Mouse (Mus musculus): ENCODE results near the gene Tmem165. TPM values are rescaled to one million over a fixed set of nuclear protein-coding genes. Genes with fewer than 3 reads are reported as not detected.
A peak's percentile ranks its signal among the peaks of the same experiment; 100 is the strongest.

The Tmem165 gene
- total RNA-seq (2021) = 10 to 100 TPM; 33.9 to 37.4 TPM

- DNase-seq (ENCODE audit: low spot score in 2 of 2) = peak; percentile 95 to 97
- intact Hi-C loops (cut with DNase I) = loop anchor here (2.0 kb wide), 1 partner anchor 43 kb away; the partner anchor contains the start of gene Srd5a3
Observed at GRCm38 (mm10) chr5:76183750-76184261, at the start of gene Tmem165. Gene Tmem165, plus strand, starts transcription at chr5:76183880.

- intact Hi-C loops (cut with DNase I) = no loop called here
- DNase-seq (ENCODE audit: low spot score in 2 of 2) = no peak
Observed at GRCm38 (mm10) chr5:76135644-76136043, 48.0 kb upstream of the Tmem165 start.

DNA sequence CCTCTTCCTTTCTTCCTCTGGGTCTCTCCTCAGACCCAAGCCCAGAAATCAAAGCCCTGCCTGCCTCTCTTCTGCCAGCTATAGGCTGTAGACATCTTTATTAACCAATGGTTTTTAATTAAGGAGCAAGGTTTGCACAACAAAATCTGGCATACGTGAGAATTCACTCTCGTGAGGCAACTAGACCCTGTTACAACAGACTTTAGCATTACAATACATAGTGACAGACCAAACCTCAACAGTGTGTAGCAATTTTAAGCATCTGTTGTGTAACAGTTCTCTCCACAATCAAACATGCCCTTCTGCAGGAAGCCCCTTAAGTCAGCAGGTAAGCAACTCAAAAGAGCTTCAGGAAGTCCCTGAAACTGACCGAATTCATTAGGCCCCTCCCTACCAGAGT is 47.4 kb upstream of the Tmem165 start:
- no peak for DNase-seq (ENCODE audit: low spot score in 2 of 2)
- intact Hi-C loops (cut with DNase I) = no loop called here

DNA sequence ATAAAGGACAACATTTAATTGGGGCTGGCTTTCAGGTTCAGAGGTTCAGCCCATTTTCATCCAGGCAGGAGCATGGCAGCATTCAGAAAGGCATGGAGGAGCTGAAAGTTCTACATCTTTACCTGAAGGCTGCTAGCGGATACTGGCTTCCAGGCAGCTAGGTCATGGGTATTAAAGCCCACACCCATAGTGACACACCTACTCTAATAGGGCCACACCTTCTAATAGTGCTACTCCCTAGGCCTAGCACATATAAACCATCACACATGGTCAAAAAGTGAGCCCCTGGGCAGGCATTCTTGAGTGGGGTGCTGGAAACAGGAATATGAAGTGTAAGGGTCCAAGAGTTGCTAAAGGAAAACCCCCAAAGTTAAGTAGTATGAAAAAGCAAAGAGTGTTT is 46.1 kb upstream of the Tmem165 start:
- DNase-seq (ENCODE audit: low spot score in 2 of 2) = no peak
- intact Hi-C loops (cut with DNase I) = no loop called here

GRCm38 (mm10) chr5:76138071-76138470 is 45.6 kb upstream of the Tmem165 start:
- no peak for DNase-seq (ENCODE audit: low spot score in 2 of 2)
- intact Hi-C loops (cut with DNase I) = no loop called here

GRCm38 (mm10) chr5:76138512-76138911 is 45.2 kb upstream of the Tmem165 start:
- DNase-seq (ENCODE audit: low spot score in 2 of 2) = no peak
- intact Hi-C loops (cut with DNase I) = no loop called here

DNA sequence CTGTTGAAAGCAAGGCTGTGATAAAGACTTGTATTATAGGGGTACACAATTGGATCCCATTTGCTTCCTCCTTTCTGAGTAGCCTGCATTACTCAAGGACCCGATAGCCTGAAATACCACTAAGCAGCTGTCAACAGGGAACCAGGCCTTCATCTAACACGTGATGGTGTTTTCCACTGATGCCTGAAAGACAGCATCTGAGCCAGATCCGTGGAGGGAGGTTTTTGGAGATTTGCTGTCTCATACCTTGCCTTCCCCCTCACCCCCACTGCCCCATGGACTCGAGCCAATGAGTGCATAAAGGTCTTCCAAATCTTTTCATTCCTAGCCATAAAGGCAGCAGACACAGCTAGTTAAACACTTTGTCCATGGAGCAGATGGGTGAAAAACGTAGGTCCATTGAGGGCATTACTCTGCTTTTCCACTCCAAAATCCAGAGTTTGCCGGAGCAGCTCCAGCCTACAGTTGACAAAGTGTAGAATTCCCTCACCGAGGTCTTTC is 44.5 kb upstream of the Tmem165 start:
- no peak for DNase-seq (ENCODE audit: low spot score in 2 of 2)

DNA sequence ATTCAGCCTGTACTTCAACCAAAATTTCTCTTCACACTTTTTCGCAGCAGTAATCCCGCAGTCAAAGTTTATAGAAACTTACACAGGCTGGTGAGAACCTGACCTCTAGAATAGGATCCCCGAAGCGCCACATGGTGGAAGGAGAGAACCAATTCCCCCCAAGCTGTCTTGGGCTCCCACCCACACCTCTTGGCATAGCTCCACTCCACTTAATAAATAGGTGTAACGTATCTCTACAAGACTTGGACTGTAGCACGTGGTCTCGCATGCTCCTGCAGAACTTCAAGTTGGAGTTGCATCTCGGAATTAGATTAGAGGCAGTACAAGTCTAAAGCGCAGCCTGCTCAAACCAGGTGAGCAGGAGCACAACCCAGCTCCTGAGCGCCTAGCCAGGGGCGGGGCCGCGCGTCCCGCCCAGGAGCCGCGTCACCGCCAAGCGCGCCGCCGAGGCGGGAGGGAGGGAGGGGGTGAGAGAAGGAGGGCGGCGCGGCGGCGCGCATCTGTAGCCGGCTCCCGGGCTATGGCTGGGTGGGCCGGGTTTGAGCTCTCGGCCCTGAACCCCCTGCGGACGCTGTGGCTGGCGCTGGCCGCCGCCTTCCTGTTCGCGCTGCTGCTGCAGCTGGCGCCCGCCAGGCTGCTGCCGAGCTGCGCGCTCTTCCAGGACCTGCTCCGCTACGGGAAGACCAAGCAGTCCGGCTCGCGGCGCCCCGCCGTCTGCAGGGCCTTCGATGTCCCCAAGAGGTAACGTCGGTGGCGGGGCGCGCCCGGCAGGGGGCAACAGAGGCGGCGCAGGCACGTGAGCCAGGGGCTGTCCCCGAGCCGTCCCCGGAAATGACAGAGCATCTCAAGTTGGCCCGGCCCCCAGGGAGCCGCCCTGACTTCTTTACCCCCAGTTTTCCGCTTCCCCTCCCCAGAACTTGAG is 43.6 kb upstream of the Tmem165 start, which contains the start of gene Srd5a3:
Gene Srd5a3, plus strand, starts transcription at position 464 of the 922 bp plus-strand sequence.
- peak; percentile 92 to 95 for DNase-seq (ENCODE audit: low spot score in 2 of 2)

More for the DNA sequence above, 44.5 kb upstream of the Tmem165 start:
- intact Hi-C loops (cut with DNase I) = no loop called here

DNA sequence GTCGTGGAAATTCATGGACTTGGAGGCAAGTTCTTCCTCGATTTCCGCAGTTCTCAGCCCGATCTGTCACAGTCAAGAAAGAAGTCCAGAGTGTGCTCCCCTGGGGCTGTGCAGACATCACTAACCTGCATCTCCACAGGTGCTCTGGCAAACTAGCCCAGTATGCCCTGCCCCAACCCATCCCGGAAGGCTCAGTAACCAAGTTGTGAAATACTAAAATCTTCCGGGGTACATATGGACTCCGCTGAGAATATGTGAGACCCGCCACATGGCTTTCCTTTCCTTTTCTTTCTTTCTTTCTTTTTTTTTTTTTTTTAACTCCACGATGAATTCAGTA is 43.0 kb upstream of the Tmem165 start:
- no peak for DNase-seq (ENCODE audit: low spot score in 2 of 2)
- intact Hi-C loops (cut with DNase I) = loop anchor here (2.0 to 10.0 kb wide), 4 partner anchors 42 to 404 kb away; partner anchors contain the start of genes Clock and Tmem165

More for the DNA sequence above, 43.6 kb upstream of the Tmem165 start, which contains the start of gene Srd5a3:
- intact Hi-C loops (cut with DNase I) = loop anchor here (2.0 to 10.0 kb wide), 4 partner anchors 43 to 405 kb away; partner anchors contain the start of genes Clock and Tmem165

GRCm38 (mm10) chr5:76143356-76143755 is 40.3 kb upstream of the Tmem165 start:
- intact Hi-C loops (cut with DNase I) = loop anchor here (5.0 to 10.0 kb wide), 3 partner anchors 159 to 401 kb away; partner anchors contain the start of gene Clock
- no peak for DNase-seq (ENCODE audit: low spot score in 2 of 2)

- DNase-seq (ENCODE audit: low spot score in 2 of 2) = no peak
- intact Hi-C loops (cut with DNase I) = loop anchor here (10.0 kb wide), 2 partner anchors 268 to 398 kb away; no protein-coding TSS in a partner anchor
Observed at GRCm38 (mm10) chr5:76146401-76146800, 37.3 kb upstream of the Tmem165 start.

DNA sequence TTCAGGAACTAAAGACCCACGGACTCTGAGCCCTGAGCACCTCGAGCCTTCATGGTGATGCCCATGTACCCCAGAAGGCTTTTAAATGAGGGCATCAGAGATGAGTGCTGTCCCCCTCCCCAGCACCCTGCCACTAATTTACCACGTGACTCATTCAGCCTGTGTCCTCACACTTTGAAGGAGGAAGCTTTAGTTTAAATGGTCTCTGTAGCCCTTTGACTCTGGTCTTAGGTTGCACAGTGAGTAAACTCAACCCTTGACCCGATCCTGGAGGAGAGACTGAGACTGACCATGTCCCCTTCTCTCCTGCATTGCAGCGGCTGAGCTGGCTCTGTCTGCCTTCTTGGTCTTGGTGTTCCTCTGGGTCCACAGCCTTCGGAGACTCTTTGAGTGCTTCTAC is 34.2 kb upstream of the Tmem165 start:
- no peak for DNase-seq (ENCODE audit: low spot score in 2 of 2)
- intact Hi-C loops (cut with DNase I) = loop anchor here (10.0 kb wide), 2 partner anchors 265 to 395 kb away; no protein-coding TSS in a partner anchor

DNA sequence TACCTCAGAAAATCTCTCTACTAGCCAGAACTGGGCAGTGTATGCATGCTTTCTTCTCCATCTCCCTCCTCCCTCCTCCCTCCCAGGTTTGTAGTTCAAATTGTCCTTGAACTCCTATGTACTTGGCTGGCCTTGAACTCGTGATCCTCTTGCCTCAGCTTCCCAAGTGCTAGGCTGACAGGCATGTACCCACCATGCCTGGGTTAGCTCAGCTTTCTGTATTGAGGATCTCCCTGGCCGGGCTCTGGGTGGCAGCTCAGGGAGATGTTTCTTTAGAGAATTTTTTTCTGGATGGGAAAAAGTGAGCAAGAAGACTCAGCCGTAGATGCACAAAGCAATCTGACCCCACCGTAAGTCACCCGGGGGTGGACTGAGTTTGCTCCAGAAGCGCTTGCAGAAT is 30.7 kb upstream of the Tmem165 start:
- intact Hi-C loops (cut with DNase I) = no loop called here

GRCm38 (mm10) chr5:76153430-76153829 is 30.2 kb upstream of the Tmem165 start:
- intact Hi-C loops (cut with DNase I) = no loop called here
- DNase-seq (ENCODE audit: low spot score in 2 of 2) = no peak

More for the DNA sequence above, 30.7 kb upstream of the Tmem165 start:
- DNase-seq (ENCODE audit: low spot score in 2 of 2) = no peak

- no peak for DNase-seq (ENCODE audit: low spot score in 2 of 2)
- intact Hi-C loops (cut with DNase I) = no loop called here
Observed at GRCm38 (mm10) chr5:76154434-76155165, 29.1 kb upstream of the Tmem165 start.

DNA sequence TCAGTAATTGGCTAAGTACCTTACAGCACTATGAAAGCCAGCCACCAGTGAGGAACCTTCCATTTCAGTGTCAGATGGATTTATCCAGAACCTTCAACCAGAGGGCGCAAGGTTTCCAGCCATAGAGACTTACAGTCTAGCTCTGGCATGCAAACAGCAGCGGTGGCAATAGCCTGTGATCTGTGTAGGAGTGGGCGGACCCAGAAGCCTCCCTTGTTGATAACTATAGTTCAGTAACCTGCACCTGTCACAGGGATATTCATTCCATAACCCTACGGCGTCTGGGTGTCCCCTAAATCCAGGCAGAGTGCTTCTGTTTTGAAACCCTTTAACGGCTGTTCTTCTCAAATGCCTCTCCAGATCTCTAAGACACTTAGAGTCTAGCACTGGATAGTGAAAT is 24.1 kb upstream of the Tmem165 start:
- intact Hi-C loops (cut with DNase I) = no loop called here
- no peak for DNase-seq (ENCODE audit: low spot score in 2 of 2)

- intact Hi-C loops (cut with DNase I) = no loop called here
- DNase-seq (ENCODE audit: low spot score in 2 of 2) = no peak
Observed at GRCm38 (mm10) chr5:76160086-76160485, 23.6 kb upstream of the Tmem165 start.

DNA sequence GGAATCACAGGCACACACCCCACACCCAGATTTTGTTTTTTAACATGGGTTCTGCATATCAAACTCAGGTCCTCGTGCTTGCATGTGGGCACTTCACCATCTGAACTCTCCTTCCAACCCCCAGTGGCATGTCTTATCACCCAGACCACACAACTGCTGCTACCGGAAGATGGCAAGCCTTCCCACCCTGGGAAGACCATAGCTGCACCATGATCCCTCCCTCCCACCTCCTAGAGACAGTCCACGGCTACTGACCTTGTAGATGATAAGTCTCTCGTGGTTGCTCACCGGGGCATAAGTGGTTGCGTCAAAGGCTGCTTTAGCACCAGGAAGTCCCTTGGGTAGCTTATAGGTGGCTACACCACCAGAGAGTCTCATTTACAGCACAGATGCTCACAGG is 22.2 kb upstream of the Tmem165 start:
- intact Hi-C loops (cut with DNase I) = no loop called here
- no peak for DNase-seq (ENCODE audit: low spot score in 2 of 2)

DNA sequence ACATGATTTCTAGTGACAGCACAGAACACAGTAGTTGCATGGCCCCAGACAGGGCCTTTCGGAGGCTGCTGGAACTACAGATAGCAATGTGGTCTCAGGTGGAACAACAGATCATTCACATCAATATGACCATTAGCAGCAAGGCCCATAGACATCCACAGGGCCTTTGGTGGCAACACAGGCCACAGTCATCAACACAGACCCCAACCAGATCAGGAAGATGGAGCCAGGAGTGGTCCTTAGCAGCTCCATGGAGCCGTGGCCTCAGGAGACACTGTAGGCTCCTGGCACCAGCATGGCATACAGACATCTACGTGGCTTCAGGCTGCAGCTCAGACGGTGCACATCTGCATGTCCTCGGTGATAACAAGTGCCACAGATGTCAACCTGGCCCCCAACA is 20.8 kb upstream of the Tmem165 start:
- DNase-seq (ENCODE audit: low spot score in 2 of 2) = no peak
- intact Hi-C loops (cut with DNase I) = no loop called here

Data from left cerebral cortex, postnatal 25 days (tissue).